Mouse (Mus musculus) MEL (cell line): ENCODE measurements around the gene Dip2a. TPM values are rescaled to one million over a fixed set of nuclear protein-coding genes. Genes with fewer than 3 reads are reported as not detected.

Experiments
- DNase-seq: peaks from one replicate; pipeline ENCODE4 v3.0.0; 2011; ENCODE audit warnings: low read depth, low spot score
- H3K27ac ChIP-seq: 2 replicates; pipeline ENCODE4 v1.5.1; 2012; ENCODE audit warnings: low read depth, mild to moderate bottlenecking, control low read depth, low read length, moderate library complexity; ENCODE audit not compliant: control insufficient read depth
- H3K27me3 ChIP-seq, 2 experiments: fragments of 150-350 bp in 1 of 2; sonication (generic) in 1 of 2; 2 replicates each; pipeline ENCODE4 v1.6.1; 2012; ENCODE audit warnings: low read length in 2 of 2, mild to moderate bottlenecking in 2 of 2, improper control_type of control experiment in 1 of 2, moderate library complexity in 1 of 2; ENCODE audit not compliant: insufficient read depth in 2 of 2, control insufficient read depth in 1 of 2
- H3K36me3 ChIP-seq, 2 experiments: 2 replicates each; pipeline ENCODE4 v1.6.1; 2012 to 2014; ENCODE audit warnings: low read length in 2 of 2, improper control_type of control experiment in 1 of 2, inconsistent platforms in 1 of 2, mild to moderate bottlenecking in 1 of 2; ENCODE audit not compliant: insufficient read depth in 2 of 2, control insufficient read depth in 1 of 2
- H3K4me1 ChIP-seq, 2 experiments: fragments of 150-350 bp in 1 of 2; sonication (generic) in 1 of 2; 2 replicates each; pipeline ENCODE4 v1.6.1; 2012; ENCODE audit warnings: low read length in 2 of 2, improper control_type of control experiment in 1 of 2, mild to moderate bottlenecking in 1 of 2; ENCODE audit not compliant: insufficient read depth in 2 of 2, control insufficient read depth in 1 of 2
- H3K4me3 ChIP-seq, 2 experiments: fragments of 150-350 bp in 1 of 2; sonication (generic) in 1 of 2; 2 replicates each; pipeline ENCODE4 v1.5.1; 2012; ENCODE audit warnings: low read depth in 2 of 2, low read length in 2 of 2, mild to moderate bottlenecking in 2 of 2, moderate library complexity in 2 of 2, control low read depth in 1 of 2, improper control_type of control experiment in 1 of 2; ENCODE audit not compliant: control insufficient read depth in 1 of 2, insufficient read depth in 1 of 2
- H3K79me2 ChIP-seq: 2 replicates; pipeline ENCODE4 v1.6.1; 2012; ENCODE audit warnings: mild to moderate bottlenecking, low read length, moderate library complexity; ENCODE audit not compliant: control insufficient read depth, poor library complexity, insufficient read depth
- H3K9ac ChIP-seq: 2 replicates; pipeline ENCODE4 v1.6.1; 2012; ENCODE audit warnings: low read depth, mild to moderate bottlenecking, control low read depth, low read length, moderate library complexity; ENCODE audit not compliant: control insufficient read depth, poor library complexity, severe bottlenecking
- H3K9me3 ChIP-seq: fragments of 150-350 bp; sonication (generic); replicated peaks from 2 replicates; pipeline ENCODE4 v1.6.1; 2012; ENCODE audit warnings: mild to moderate bottlenecking, low read length, improper control_type of control experiment, moderate library complexity; ENCODE audit not compliant: insufficient read depth
- BHLHE40 ChIP-seq: IDR thresholded peaks from 2 replicates; pipeline ENCODE4 v1.6.1; 2012; ENCODE audit warnings: low read depth, mild to moderate bottlenecking, inconsistent platforms, low read length, improper control_type of control experiment, borderline replicate concordance
- CHD2 ChIP-seq: IDR thresholded peaks from 2 replicates; pipeline ENCODE4 v1.6.1; 2011; ENCODE audit warnings: low read length, improper control_type of control experiment
- CTCF ChIP-seq, 3 experiments: IDR thresholded peaks in 2 of 3; conservative IDR thresholded peaks in 1 of 3; 2 replicates each; pipeline ENCODE4 v1.5.1; 2011 to 2012; ENCODE audit warnings: low read length in 3 of 3, low read depth in 2 of 3, mild to moderate bottlenecking in 2 of 3, improper control_type of control experiment in 1 of 3, inconsistent platforms in 1 of 3, mixed read lengths in 1 of 3, moderate library complexity in 1 of 3; ENCODE audit not compliant: control insufficient read depth in 1 of 3, insufficient read depth in 1 of 3, poor library complexity in 1 of 3, severe bottlenecking in 1 of 3
- ELF1 ChIP-seq: IDR thresholded peaks from 2 replicates; pipeline ENCODE4 v1.6.1; 2014; ENCODE audit warnings: low read depth, mild to moderate bottlenecking, inconsistent platforms, low read length, improper control_type of control experiment, moderate library complexity
- EP300 ChIP-seq, 2 experiments: IDR thresholded peaks; 2 replicates each; pipeline ENCODE4 v1.6.1; 2011; ENCODE audit warnings: improper control_type of control experiment in 2 of 2, low read length in 2 of 2, low read depth in 1 of 2, mild to moderate bottlenecking in 1 of 2
- ETS1 ChIP-seq: IDR thresholded peaks from 2 replicates; pipeline ENCODE4 v1.6.1; 2012; ENCODE audit warnings: low read depth, mild to moderate bottlenecking, inconsistent platforms, low read length, improper control_type of control experiment, moderate library complexity
- GABPA ChIP-seq: IDR thresholded peaks from 2 replicates; pipeline ENCODE4 v1.6.1; 2012; ENCODE audit warnings: low read depth, mild to moderate bottlenecking, inconsistent platforms, low read length, improper control_type of control experiment, moderate library complexity
- GATA1 ChIP-seq: IDR thresholded peaks from 2 replicates; pipeline ENCODE4 v1.6.1; 2011; ENCODE audit warnings: low read depth, low read length, improper control_type of control experiment
- MAFK ChIP-seq: IDR thresholded peaks from 2 replicates; pipeline ENCODE4 v1.6.1; 2011; ENCODE audit warnings: low read depth, mild to moderate bottlenecking, low read length, improper control_type of control experiment, borderline replicate concordance
- MEF2A ChIP-seq: IDR thresholded peaks from 2 replicates; pipeline ENCODE4 v1.6.1; 2014; ENCODE audit warnings: low read depth, mild to moderate bottlenecking, inconsistent platforms, low read length, improper control_type of control experiment; ENCODE audit not compliant: poor library complexity, insufficient replicate concordance, severe bottlenecking; ENCODE audit errors: extremely low read depth
- MXI1 ChIP-seq: IDR thresholded peaks from 2 replicates; pipeline ENCODE4 v1.6.1; 2011; ENCODE audit warnings: mild to moderate bottlenecking, low read depth, low read length, improper control_type of control experiment
- MYB ChIP-seq: IDR thresholded peaks from 2 replicates; pipeline ENCODE4 v1.6.1; 2011; ENCODE audit warnings: mild to moderate bottlenecking, low read depth, low read length, improper control_type of control experiment
- POLR2AphosphoS2 ChIP-seq: IDR thresholded peaks from 2 replicates; pipeline ENCODE4 v1.6.1; 2011; ENCODE audit warnings: low read length, improper control_type of control experiment
- POLR2AphosphoS5 ChIP-seq: IDR thresholded peaks from 2 replicates; pipeline ENCODE4 v1.6.1; 2012; ENCODE audit warnings: low read depth, borderline replicate concordance, mild to moderate bottlenecking, inconsistent platforms, low read length, moderate library complexity, mixed read lengths
- RAD21 ChIP-seq: IDR thresholded peaks from 2 replicates; pipeline ENCODE4 v1.6.1; 2011; ENCODE audit warnings: mild to moderate bottlenecking, low read depth, low read length, improper control_type of control experiment
- RCOR1 ChIP-seq: IDR thresholded peaks from 2 replicates; pipeline ENCODE4 v1.6.1; 2012; ENCODE audit warnings: low read depth, mild to moderate bottlenecking, inconsistent platforms, low read length, improper control_type of control experiment
- SIN3A ChIP-seq: IDR thresholded peaks from 2 replicates; pipeline ENCODE4 v1.6.1; 2012; ENCODE audit warnings: low read length, improper control_type of control experiment, inconsistent platforms
- TAL1 ChIP-seq: IDR thresholded peaks from 2 replicates; pipeline ENCODE4 v1.6.1; 2012; ENCODE audit warnings: mild to moderate bottlenecking, inconsistent platforms, low read length, moderate library complexity, mixed read lengths
- TBP ChIP-seq: IDR thresholded peaks from 2 replicates; pipeline ENCODE4 v1.8.0; 2011; ENCODE audit warnings: low read depth, low read length, improper control_type of control experiment
- TCF12 ChIP-seq: IDR thresholded peaks from 2 replicates; pipeline ENCODE4 v1.6.1; 2014; ENCODE audit warnings: low read depth, mild to moderate bottlenecking, inconsistent platforms, low read length, improper control_type of control experiment, moderate library complexity
- UBTF ChIP-seq: IDR thresholded peaks from 2 replicates; pipeline ENCODE4 v1.6.1; 2012; ENCODE audit warnings: low read depth, mild to moderate bottlenecking, inconsistent platforms, low read length, improper control_type of control experiment, moderate library complexity, borderline replicate concordance; ENCODE audit not compliant: insufficient read depth
- USF2 ChIP-seq, 2 experiments: IDR thresholded peaks; 2 replicates each; pipeline ENCODE4 v1.6.1; 2011 to 2012; ENCODE audit warnings: improper control_type of control experiment in 2 of 2, low read length in 2 of 2, borderline replicate concordance in 1 of 2, inconsistent platforms in 1 of 2, low read depth in 1 of 2, mild to moderate bottlenecking in 1 of 2; ENCODE audit not compliant: insufficient read depth in 1 of 2
- ZC3H11A ChIP-seq: IDR thresholded peaks from 2 replicates; pipeline ENCODE4 v1.6.1; 2012; ENCODE audit warnings: low read depth, mild to moderate bottlenecking, inconsistent platforms, low read length, improper control_type of control experiment
- ZKSCAN1 ChIP-seq: IDR thresholded peaks from 2 replicates; pipeline ENCODE4 v1.6.1; 2012; ENCODE audit warnings: low read depth, mild to moderate bottlenecking, inconsistent platforms, low read length, improper control_type of control experiment, moderate library complexity
- ZMIZ1 ChIP-seq: IDR thresholded peaks from 2 replicates; pipeline ENCODE4 v1.6.1; 2012; ENCODE audit warnings: low read depth, mild to moderate bottlenecking, inconsistent platforms, low read length, improper control_type of control experiment, moderate library complexity
- ZNF384 ChIP-seq: IDR thresholded peaks from 2 replicates; pipeline ENCODE4 v1.6.1; 2012; ENCODE audit warnings: low read depth, mild to moderate bottlenecking, inconsistent platforms, low read length, improper control_type of control experiment
- polyA plus RNA-seq, 2 experiments: library from polyadenylated mRNA; stranded (reverse) in 1 of 2; unstranded in 1 of 2; fragments of >175 nt in 1 of 2; fragments of >200 nt in 1 of 2; gene quantifications; 2 replicates each; pipeline versions ENCODE4 v1.2.1 to v1.2.4; 2012; ENCODE audit warnings: low replicate concordance in 2 of 2, low read depth in 1 of 2; ENCODE audit not compliant: insufficient read length in 2 of 2, insufficient read depth in 1 of 2, missing spikeins in 1 of 2
- total RNA-seq: library from RNA; depleted of rRNA; stranded (reverse); fragments of 300-350 nt; gene quantifications from 2 replicates; pipeline ENCODE4 v1.2.3, GENCODE M21; 2012

The Dip2a gene
- total and polyA plus RNA-seq, 3 experiments: 2.6 to 5.7 TPM; not detected in 1

DNA sequence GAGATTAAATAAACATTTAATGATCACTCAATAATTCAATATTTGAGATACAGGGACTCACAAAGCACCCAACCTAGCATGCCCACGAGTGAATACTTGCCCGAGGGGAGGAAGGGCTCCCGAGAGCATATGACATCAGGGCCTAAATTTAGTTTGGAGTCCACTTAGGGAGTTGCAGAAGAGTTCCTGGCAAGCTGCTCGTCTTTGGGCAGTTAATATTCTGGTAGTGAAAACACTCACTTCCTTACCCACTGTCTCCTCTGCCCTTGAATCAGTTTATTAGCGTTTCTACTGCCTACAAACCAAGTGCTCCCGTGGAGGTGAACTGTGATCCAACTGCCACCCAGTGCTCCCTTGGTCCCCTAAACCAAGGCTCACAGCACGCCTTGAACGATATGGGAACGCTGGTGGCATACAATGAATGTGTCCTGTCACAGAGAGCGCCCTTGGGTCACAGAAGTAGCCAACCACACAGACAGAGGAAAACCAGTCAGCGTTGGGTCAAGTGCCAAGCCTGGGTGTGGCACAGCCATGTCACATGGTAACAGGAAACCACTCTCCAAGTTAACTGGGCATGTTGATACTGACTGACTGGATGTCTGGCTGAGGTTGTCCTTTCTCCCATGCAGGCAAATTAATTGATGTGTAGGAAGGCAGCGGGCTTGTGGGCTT, 87.2 kb downstream of the Dip2a start:
- Histone ChIP-seq H3K36me3 (no peaks in the 10 kb centered on the region), H3K9me3 (no peaks in the 10 kb centered on the region), H3K79me2 (no peaks in the 10 kb centered on the region), H3K4me3 (no peak overlapping the region), H3K9ac (no peak overlapping the region), H3K27ac (no peak overlapping the region), H3K4me1 (no peaks in the 10 kb centered on the region), H3K27me3 (no peaks in the 10 kb centered on the region)
- no peak for DNase-seq
- TF ChIP-seq POLR2AphosphoS5 (no peak), RAD21 (no peak), ETS1 (no peak), GATA1 (no peak), ELF1 (no peak), UBTF (no peak), CTCF (IDR thresholded peaks at IDR 0.05 in 2 of 3, conservative IDR thresholded peaks at IDR 0.05 in 1 of 3; ENCODE audit: control insufficient read depth in 1 of 3, insufficient read depth in 1 of 3, low read depth in 2 of 3, low read length in 3 of 3, poor library complexity in 1 of 3, severe bottlenecking in 1 of 3) (no peak), CHD2 (no peak), RCOR1 (no peak), MYB (no peak), EP300 (IDR thresholded peaks at IDR 0.05; ENCODE audit: low read depth in 1 of 2, low read length in 2 of 2) (no peak)

DNA sequence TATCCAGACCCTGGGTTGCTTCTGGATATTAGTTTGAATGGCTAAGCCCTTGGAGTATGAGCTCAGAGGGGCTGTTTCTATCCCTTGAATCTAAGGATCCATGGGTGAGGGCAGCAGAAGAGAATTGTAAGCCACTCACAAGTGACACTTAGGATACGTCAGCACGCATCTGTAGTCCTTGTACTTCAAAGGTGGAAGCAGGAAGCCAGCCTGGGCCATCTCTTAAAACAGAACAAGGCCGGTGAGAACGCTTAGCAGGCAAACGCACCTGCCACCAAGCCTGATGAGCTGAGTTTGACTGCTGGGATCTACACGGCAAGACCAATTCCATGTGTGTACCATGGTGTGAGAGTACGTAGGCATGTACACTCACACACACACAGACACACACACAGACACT, 87.9 kb downstream of the Dip2a start:
- Histone ChIP-seq H3K79me2 (no peaks in the 10 kb centered on the region), H3K4me1 (no peaks in the 10 kb centered on the region), H3K27me3 (no peaks in the 10 kb centered on the region), H3K9me3 (no peaks in the 10 kb centered on the region), H3K36me3 (no peaks in the 10 kb centered on the region), H3K4me3 (no peak overlapping the region), H3K9ac (no peak overlapping the region), H3K27ac (no peak overlapping the region)
- TF ChIP-seq GATA1 (no peak), MAFK (no peak), TAL1 (no peak), MYB (no peak), TBP (no peak)
- no peak for DNase-seq

DNA sequence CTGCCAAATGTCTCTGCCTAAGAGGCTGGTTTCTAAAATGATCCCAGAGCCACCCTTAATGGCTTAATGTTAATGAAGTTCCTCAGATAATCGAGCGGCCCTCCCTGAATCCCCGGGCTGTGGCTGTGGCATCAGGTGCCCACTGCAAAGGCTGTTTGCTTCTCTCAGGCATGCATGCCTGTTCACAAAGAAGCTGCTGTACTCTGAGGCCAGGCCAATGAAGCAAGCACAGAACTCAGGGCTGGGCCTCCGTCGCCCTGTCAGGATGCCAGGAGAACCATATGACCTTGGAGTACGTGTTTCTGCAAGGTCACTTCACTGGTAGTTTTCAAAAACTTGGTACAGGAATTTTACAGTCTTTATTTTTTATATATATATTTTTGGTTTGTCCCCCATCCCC, 89.5 kb downstream of the Dip2a start:
- Histone ChIP-seq H3K4me1 (no peaks in the 10 kb centered on the region), H3K4me3 (no peak overlapping the region), H3K36me3 (no peaks in the 10 kb centered on the region), H3K27me3 (no peaks in the 10 kb centered on the region), H3K9ac (no peak overlapping the region), H3K27ac (no peak overlapping the region), H3K9me3 (no peaks in the 10 kb centered on the region), H3K79me2 (no peaks in the 10 kb centered on the region)
- DNase-seq: no peak
- TF ChIP-seq CHD2 (no peak), EP300 (IDR thresholded peaks at IDR 0.05; ENCODE audit: low read depth in 1 of 2, low read length in 2 of 2) (no peak), ZKSCAN1 (no peak), RAD21 (no peak), POLR2AphosphoS5 (no peak), ZNF384 (no peak), POLR2AphosphoS2 (no peak), GATA1 (no peak), ZMIZ1 (no peak), GABPA (no peak), MEF2A (no peak), USF2 (IDR thresholded peaks at IDR 0.05; ENCODE audit: borderline replicate concordance in 1 of 2, insufficient read depth in 1 of 2, low read depth in 1 of 2, low read length in 2 of 2) (no peak), ELF1 (no peak), TCF12 (no peak), MXI1 (no peak), SIN3A (no peak), ZC3H11A (no peak), BHLHE40 (no peak)
